Mouse (Mus musculus) ovary, adult 18-20 months (tissue): ENCODE results near the gene Wdr95.

Source experiments
- DNase-seq: peaks from one replicate; pipeline ENCODE4 v3.0.0; 2022; ENCODE audit warnings: low spot score, mixed read lengths

Wdr95 gene

DNA sequence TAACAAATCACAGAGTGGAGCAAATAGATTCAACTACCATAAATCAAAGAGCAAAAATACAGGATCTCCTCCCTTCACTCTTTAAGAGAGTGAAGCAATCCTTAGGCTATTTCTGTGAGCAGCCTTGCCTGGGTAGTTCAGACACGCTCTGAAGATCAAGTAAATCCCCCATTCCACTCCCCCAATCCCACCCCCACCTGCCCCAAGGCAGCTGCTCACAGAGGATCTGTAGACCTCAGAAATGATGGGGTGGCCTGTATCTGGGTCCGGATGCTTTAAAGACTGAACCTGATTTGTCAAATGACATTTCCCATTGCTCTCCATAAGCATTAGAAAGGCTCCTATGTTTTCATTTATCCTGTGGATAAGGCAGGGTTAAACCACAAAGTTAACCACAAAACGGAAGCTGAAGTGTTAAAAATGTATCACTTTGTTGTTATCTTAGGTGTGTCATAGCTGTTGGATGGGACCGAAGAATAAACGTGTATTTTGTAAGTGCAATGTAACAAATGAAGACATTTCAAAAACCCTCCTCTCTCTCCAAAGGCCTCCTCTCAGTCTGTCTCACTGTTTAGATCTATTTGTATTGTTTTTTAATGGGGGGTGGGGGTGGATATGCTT, 54.3 kb downstream of the Wdr95 start:
- no peak for DNase-seq

DNA sequence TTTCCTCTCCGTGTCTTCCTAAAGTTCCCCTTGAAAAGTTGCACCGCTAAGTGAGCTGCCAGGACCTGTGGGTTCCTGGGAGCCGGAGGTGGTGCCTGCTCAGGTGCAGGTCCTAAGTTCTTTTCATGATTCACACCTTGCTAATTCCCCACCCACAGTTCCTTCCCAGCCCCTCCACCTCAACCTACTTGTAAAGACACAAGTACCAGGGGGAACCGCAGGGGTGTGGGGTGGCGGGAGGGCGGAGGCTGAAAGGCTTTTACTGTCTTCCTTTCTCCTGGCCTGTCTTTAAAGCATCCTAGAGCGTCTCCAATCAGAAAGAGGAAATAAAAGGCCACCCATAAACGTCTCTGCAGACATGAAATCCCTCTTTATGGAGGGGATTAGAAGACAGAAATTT, 55.0 kb downstream of the Wdr95 start:
- no peak for DNase-seq

DNA sequence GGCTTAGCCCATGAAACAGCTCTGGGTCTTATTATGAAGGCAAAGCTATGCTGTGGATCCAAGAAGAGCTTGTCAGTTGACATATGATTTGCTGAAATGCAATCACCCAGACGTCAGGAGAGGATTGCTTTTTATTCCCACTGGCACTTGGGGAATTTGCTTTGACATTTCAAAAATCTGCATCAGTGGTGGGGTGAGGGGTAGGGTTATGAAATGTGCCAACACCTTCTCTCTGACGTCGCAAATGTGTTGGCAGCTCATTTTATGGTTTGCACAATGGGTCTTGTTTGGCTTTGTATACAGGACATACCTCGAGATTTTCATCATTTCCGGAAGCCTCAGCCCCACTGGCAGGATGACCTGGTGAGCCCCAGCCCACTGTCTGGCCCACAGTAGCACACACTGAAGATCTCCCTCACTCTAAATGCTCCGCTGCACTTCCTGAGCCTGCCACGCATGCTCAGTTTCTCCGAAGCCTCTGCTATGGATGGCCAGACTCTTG, 55.7 kb downstream of the Wdr95 start:
- DNase-seq = no peak

DNA sequence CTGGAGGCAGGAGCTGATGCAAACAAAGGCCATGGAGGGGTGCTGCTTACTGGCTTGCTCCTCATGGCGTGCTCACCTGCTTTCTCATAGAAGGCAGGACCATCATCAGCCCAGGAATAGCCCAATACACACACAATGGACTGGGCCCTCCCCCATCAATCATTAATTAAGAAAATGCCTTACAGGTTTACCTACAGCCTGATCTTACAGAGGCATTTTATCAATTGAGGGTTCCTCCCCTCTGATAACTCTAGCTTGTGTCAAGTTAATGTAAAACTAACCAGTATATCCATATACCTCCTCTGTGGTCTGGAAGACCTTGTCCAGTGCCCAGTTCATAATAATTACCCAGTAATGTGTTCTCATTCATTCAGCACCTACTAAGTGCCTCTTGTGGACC, 56.8 kb downstream of the Wdr95 start:
- DNase-seq = no peak

DNA sequence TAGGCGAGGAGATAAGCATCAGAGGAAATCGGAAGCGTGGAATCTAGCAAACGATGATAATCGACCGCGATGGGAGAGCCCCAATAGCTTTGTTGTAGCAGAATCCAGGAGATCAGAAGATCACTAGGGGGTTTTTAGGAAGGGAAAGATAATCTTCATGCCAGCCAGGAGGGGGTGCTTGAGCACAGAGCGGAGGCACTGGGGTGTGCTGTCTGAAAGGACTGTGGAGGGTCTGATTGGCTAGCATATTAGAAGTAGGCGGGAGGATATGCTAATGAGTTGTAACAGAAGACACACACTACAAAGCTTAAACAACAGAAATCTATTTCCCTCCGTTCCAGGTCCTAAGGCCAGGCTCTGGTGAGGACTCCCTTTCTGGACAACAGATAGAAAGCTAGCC, 57.4 kb downstream of the Wdr95 start:
- DNase-seq = no peak

DNA sequence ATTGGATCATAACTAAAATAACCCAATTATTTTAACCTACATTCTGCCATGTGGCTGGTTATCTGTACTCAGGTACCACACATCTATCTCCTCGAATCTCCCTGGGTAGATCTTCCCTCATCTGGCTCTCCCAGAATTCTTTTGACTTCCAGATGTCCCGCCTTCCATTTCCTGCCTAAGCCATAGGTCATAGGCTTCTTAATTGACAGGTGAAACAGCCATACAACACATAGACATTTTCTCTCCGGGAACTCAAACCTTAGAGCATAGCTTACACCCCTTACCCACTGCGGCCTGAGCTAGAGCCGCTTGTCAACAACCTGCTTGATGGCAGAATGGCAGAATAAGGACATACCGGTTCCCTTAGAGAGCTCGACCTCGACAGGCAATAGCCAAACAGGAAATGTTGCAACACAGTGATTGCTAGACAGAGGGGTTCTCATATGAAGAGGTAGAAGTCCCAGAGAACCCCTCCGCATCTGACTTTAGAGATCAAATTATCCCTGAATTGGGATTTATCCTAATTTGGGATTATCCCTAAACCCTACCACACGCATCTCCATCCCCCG, 58.9 kb downstream of the Wdr95 start:
- DNase-seq = no peak

DNA sequence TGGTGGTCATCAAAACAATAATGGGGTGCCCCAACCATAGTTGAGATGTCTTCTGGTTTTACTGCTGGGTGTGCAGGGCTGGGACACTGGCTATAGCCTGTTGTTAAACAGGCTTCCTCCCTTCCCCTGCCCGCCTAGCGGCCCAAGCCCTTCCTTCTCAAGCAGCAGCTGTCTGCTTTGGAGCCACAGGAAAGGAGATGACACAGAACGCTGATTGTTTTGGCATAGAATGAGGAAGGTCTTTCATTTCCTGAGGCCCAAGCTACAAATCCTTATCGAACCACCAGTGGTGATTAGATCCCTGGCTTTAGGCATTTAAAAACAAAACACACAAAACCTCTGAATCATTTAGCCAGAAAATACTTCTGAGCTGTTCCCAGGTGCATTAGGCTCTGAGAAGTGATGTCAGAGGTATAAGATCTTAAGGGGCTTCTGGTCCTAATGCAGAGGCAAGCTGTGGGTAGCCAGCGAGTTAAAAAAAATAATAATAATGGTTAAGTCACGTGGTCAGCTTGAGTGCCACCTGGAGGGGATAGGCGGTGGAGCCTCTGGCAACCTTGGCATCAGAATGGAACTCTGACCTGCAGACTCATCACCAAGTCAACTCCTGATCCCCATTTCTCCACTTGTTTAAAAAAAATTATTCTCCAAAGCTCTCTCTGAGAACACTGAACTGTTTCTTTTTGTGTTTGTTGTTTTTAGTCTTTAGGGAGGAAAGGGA, 60.5 kb downstream of the Wdr95 start:
- DNase-seq = no peak

DNA sequence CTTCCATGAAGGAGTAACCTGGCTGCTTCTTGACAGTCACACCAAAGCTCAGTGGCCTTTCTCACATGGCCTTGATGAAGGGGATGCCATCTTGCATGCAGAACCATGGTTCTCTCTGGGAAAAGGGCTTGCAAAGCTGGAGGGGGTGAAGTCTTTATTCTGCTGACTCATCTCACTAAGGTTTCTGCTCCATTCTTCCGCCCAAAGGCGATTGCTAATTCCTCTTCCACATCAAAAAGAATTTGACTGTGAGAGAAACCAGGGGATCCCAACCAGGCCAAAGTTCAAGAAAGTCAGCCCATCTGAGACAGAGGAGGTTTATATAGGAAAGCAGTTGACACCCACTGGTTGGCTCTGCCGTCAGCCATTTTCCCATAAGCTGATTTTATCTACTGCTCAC, 61.5 kb downstream of the Wdr95 start:
- no peak for DNase-seq

DNA sequence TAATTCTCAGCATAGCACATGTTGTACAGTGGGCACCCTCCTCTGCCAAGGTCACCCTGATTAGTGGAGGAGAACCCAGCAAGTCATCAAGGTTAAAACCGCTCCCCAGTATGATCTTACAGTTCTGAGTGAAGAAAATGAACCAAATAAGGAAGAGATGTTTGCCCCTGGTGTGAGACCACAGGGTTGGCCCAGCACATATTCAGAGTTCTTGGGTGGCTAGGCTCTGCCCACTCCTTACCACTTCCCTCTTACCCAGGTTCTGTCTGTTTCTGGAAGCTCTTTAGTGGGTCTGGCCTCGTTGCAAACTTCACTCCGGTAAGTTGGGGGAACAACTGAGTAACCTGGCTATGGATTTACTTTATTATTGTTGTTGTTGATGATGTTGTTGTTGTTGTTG, 65.7 kb downstream of the Wdr95 start:
- no peak for DNase-seq

DNA sequence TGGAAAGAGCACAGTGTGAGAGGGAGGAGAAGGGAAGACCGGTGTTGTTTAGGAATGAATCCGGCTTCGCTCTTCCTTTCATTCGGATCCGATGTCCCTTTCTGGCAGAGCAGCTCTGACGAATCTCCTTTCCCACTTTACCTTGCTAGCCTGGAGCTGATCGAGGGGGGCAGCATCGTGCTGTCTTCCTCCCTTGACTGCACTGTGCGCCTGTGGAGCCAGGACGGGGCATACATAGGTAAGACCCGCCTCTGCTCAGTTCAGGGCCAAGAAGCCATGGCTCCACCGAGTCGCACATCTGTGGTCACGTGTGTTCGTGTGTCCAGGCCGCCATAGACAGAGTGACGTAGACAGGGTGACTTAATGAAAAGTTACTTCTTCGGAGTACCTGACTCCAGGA, 68.9 kb downstream of the Wdr95 start:
- DNase-seq = no peak

DNA sequence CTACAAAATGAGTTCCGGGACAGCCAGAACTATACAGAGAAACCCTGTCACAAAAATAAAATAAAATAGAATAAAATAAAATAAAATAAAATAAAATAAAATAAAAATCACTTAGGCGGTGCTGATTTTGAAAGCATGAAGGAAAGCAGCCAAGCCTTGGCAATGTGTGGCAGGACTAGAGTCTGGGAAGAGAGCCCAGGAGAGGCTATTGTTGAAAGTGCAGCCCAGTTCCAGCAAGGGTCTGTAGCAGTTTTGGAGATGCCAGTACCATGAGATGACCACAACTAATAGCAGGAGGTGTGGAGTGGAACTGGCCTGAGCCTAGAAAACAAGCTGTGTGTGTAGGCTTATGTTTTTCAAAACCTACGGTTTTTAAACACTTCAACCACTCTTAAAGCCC, 73.5 kb downstream of the Wdr95 start:
- no peak for DNase-seq

DNA sequence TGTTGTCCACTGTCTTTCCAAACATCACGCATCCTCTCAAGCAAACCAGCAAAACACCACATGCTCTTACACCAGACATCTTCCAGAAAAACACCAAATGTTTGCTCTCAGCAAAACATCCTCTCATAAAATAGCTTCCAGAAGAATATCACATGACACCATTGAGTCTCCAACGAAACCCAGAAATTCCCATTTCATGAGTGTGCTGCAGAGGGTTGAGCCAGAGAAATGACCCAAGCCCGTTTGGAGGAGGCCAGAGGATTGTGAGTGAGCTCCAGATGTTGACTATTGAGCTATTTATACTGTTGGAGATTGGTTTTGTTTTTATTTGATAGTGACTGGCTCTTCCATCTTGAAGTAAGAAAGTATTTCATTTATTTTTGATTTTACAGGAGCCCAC, 74.8 kb downstream of the Wdr95 start:
- DNase-seq = no peak

DNA sequence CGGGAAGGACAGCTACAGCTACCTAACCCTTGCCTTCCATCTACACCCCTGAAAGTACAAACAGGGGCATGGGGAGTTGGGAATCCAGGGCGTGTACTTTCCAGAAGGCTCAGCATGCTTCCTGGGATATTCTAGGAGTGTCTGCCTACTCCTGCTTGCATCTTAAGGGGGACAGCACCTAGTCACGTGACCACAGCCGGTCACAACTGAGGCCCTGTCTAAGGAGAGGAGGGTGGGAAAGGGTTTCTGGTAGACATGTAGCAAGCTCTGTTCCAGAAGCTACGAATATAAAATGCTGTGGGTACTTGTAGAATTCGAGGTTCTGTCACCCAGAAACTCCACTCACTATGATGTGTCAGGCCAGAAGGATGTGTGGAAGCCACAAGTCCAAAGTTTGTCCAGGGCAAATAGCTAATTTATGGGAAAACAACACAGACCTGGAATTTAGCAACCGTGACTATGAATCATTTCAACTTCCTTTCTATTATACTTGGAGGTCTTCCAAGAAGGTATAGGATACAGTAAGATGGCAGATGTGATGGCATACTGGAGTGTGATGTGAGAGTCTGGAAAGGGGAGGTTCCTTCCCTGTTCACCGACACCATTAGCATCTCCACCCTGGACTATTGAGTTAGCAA, 78.7 kb downstream of the Wdr95 start:
- DNase-seq = no peak

DNA sequence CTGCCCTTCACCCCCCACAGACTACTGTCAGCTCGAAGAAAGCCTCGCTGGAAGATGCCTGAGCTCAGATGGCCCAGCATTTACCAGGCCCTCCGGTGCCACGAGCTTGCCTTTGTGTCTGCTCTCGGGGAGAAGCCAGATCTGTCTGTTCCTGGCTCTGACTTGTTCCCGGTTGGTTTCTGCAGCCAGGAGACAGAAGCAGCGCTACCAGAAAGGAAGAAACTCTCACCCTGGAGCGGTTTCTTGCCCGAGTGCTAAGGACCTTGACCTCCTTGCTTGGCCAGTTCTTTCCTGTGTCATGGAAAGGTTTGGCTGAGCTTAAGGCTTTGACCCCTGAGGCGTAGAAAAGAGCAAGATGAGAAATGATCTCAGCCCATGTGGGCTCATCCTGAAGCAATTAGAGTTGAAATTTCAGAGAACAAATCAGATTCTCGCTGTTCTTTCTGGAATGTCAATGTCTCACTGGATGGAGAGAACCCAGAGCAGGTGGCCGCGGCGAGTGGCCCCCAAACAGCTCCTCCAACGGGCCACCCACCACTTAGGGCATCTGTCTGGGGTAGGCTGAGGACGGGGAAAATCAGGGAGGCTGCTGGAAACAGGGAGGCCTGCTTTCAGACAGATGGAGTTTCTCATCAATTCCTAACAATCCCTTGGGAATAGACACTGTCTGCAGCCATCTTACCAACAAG, 83.1 kb downstream of the Wdr95 start:
- no peak for DNase-seq

DNA sequence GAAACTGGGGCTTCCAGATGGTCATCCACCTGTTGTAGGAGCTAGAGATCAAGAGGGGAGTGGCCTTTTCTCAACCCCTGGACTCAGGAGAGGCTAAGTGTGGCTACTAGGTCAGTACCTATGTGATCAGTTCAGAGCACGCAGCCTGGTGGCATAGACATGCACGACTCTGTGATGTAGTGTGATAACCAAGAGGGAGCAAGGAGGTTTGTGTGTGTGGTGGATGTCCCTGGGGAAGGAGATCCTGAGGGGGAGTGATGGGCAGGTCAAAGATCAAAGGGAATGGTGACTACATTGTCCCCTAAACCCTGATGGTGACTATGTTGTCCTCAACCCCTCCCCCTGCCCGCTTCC, 83.7 kb downstream of the Wdr95 start:
- DNase-seq = no peak

DNA sequence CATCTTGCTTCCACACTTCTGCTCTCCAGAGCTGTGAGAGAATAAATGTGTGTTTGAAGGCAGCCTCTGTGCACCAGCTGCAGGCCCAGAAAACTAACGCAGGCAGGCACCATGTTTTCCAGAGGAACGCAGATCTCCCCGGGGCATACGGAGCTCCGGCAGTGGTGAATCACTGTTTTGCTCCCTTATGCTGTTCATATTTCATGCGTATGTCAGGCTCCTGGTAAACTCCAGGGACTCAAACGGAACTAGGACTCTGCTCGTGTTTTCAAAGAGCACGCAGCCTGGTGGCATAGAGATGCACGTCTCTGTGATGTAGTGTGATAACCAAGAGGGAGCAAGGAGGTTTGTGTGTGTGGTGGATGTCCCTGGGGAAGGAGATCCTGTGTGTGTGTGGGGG, 84.3 kb downstream of the Wdr95 start:
- no peak for DNase-seq

DNA sequence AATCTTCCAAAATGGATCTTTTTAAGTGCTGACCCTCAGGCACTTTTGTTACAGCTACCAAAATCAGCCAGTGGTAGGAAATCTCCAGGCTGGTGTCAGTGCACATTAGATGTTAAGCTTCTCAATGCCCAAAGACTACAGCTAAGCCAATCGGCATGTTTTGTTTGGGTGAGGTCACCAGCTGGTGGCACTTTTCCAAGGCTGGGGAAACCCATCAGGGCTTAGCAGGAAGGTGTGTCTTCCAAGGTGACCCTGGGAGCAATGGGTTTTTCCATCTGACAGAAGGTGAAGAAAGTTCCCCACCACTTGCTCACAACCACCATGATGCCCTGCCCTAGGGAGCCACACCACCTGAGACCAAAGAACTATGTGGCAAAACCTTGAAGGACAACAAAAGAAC, 87.7 kb downstream of the Wdr95 start:
- no peak for DNase-seq

DNA sequence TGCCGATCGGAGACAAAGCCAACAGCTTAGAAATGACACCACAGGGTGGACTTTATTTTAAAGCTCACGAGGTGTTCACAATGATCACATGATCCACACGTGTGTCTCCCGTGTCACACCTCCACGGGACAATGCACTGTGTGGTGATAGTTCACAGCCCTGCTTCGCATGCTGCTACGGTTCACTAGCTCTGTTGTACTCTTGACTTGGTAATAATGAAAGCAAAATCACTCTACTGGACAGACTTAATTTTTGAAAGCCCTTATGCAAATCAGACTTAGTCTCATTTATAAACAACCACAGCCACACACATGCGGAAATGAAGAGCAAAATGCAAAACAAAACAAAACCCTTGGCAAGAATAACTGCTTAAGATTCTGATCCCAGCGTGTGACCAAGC, 88.3 kb downstream of the Wdr95 start:
- DNase-seq = no peak

DNA sequence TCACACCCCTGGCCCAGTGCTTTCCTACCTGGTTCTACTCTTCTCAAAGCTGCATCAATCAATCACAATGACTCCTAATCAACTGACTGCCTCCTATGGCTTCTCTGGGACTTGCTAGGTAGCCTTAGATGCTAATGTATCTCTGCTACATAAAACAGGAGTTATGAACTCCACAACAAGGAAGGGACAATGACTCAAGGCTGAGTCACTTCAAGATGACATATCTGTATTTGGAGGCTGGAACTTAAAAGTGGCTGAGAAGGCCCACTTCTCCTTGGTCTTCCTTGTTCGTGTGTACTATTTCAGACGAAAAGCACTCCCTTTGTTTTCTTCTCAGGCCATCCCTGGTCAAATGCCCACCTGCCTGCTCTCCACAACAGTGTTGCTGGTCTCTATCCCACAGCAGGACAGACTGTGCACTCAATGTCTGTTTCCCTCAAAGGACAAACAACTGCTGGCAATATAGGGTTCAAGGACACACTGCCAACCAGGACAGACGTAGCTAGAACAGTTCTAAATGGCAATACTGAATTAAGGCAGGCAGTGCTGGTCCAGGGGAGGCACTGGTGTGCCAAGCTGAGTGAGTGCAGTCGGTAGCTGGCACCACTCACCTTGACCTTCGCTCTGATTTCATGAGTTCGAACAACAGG, 89.4 kb downstream of the Wdr95 start:
- no peak for DNase-seq

DNA sequence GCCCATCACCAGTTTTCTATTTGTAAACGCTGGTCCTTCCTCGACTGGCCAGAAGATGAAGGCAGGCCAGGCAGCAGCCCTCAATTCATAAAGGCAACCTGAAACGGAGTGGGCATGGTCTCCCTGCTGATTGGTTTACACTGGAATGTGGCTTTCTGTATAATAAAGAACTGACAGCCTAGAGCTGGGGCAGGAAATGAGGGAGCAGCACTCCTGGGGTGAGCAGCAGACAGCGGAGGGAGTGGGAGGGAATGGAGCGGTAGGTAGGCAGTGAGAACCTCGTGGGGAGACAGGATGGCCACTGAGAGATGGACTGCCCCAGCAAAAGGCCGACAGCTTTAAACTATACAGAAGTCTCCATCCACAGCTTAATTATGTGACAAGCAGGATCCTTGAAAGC, 93.7 kb downstream of the Wdr95 start:
- no peak for DNase-seq

DNA sequence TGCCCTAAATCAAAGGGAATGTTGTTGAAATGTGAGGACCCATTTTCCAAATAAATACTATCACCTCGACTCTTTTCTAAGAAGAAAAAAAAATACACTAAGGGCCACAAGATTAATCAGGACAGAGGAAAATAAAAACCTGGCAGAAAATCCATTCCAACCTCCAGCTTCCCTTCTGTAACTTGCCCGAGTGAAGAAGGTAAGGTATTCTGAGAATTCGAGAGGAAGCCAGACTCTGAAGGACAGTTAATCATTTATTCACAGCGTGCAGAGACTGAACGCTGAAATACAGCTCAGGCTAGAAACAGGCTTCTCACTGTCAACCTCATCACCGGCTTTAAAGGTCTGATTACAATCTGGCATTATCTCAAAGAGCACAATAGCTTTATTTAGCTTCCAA, 94.2 kb downstream of the Wdr95 start:
- DNase-seq = no peak
